Mouse (Mus musculus) forebrain, embryonic 15.5 days (tissue): ENCODE results near the gene Slc4a2. TPM values are rescaled to one million over a fixed set of nuclear protein-coding genes. Genes with fewer than 3 reads are reported as not detected.

ENCODE experiments used
- ATAC-seq: fragments of 200-750 bp; cut with Nextera tagmentation; replicated peaks from 2 replicates; pipeline ENCODE4 v1.8.0; 2017; ENCODE audit warnings: mild to moderate bottlenecking, moderate TSS enrichment, moderate library complexity
- H3K27ac ChIP-seq: fragments of 300-500 bp; sonication (generic); replicated peaks from 2 replicates; pipeline ENCODE4 v1.5.1; 2015; ENCODE audit warnings: mild to moderate bottlenecking, inconsistent platforms
- H3K27me3 ChIP-seq: fragments of 300-500 bp; sonication (generic); 2 replicates; pipeline ENCODE4 v1.6.1; 2015; ENCODE audit warnings: inconsistent platforms
- H3K36me3 ChIP-seq: fragments of 300-500 bp; sonication (generic); 2 replicates; pipeline ENCODE4 v1.6.1; 2015; ENCODE audit warnings: mild to moderate bottlenecking, inconsistent platforms
- H3K4me1 ChIP-seq: fragments of 300-500 bp; sonication (generic); 2 replicates; pipeline ENCODE4 v1.6.1; 2015; ENCODE audit warnings: inconsistent platforms
- H3K4me2 ChIP-seq: fragments of 300-500 bp; sonication (generic); replicated peaks from 2 replicates; pipeline ENCODE4 v1.6.1; 2015; ENCODE audit warnings: mild to moderate bottlenecking, inconsistent platforms
- H3K4me3 ChIP-seq: fragments of 300-500 bp; sonication (generic); 2 replicates; pipeline ENCODE4 v1.5.1; 2015; ENCODE audit warnings: mild to moderate bottlenecking, inconsistent platforms
- H3K9ac ChIP-seq: fragments of 300-500 bp; sonication (generic); replicated peaks from 2 replicates; pipeline ENCODE4 v1.6.1; 2015; ENCODE audit warnings: mild to moderate bottlenecking, inconsistent platforms
- H3K9me3 ChIP-seq: fragments of 300-500 bp; sonication (generic); 2 replicates; pipeline ENCODE4 v1.6.1; 2016; ENCODE audit warnings: inconsistent platforms
- WGBS: fragments of 180-500 bp; shearing (Covaris S2); methylation state at CpG from one replicate; pipeline ENCODE4 v1.1.7; 2015; ENCODE audit warnings: mixed read lengths; 5-methylcytosine and 5-hydroxymethylcytosine counted together
- polyA plus RNA-seq: library from polyadenylated mRNA; unstranded; fragments of >200 nt; fragmentation: Nextera tagmentation; extraction: Ambion mirVana; gene quantifications from 2 replicates; pipeline ENCODE4 v1.2.1, GENCODE M21; 2015

Gene Slc4a2
- polyA plus RNA-seq, 1 experiment from 2014 or later, result 23.7 TPM

GRCm38 (mm10) chr5:24416222-24416736, 7.4 kb upstream of the Slc4a2 start:
- Histone ChIP-seq H3K27me3 (no peaks in the 10 kb centered on the region), H3K9me3 (no peaks in the 10 kb centered on the region), H3K4me3 (no peak overlapping the region), H3K4me2 (peak overlapping the region; percentile 14; the same call in 1 of the 2 replicates), H3K36me3 (peaks cover 23% of the 10 kb centered on the region), H3K9ac (0 out of 2 replicates have a peak overlapping the region, but pooled peaks have one; percentile 13), H3K27ac (no peak overlapping the region), H3K4me1 (peaks cover 10% of the 10 kb centered on the region; the same call in 1 of the 2 replicates)
- ATAC-seq, result peak; percentile 71
- WGBS, result 4% methylated on average over 21 of the region's 21 CpGs

DNA sequence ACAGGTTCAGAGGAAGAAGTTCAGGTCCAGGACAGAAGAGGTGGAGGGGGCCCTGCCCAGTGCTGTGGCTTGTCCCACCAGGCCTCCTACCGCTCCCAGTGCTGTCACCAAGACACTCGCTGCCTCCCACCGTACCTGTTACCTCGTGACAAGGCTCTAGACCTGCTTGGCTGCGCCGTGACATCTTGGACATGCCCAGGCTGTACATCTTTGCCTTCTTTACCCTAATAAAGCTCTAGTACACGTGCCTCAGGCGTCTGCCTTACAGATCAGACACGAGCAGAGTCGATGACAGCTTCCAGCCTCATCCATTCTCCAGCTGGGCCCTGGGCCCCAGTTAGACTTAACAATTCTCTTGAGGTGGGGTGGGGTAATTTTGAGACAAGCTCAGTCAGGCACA, 6.0 kb upstream of the Slc4a2 start:
- no peak for ATAC-seq
- Histone ChIP-seq H3K4me2 (no peak overlapping the region), H3K4me3 (no peak overlapping the region)

DNA sequence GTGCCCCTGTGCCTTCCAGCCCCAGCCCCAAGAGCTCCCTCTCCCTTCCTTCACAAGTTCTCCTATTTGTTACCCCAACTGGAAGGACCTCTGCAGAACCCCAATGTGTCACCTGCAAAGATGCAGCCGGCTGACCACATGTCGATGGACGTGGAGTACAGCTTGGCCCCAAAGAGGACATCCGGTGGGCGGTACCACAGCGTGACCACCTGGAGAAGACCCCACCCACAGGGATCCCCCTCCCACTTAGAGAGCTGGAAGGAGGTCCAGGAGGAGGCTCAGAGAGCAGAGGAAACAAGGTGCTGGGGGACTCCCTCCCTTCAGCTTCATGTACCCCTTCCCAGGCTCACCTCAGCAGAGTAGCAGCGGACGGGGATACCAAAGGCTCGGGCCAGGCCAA, 3.3 kb upstream of the Slc4a2 start:
- H3K9ac ChIP-seq, result no peak overlapping the region
- H3K36me3 ChIP-seq, result peaks cover 23% of the 10 kb centered on the region
- peaks cover 36% of the 10 kb centered on the region for H3K4me1 ChIP-seq
- H3K4me3 ChIP-seq, result no peak overlapping the region
- H3K4me2 ChIP-seq, result no peak overlapping the region
- H3K9me3 ChIP-seq, result no peaks in the 10 kb centered on the region
- no peak overlapping the region for H3K27ac ChIP-seq
- WGBS, result 87% methylated on average over 9 of the region's 9 CpGs
- ATAC-seq, result no peak
- H3K27me3 ChIP-seq, result no peaks in the 10 kb centered on the region

More for the DNA sequence above, 6.0 kb upstream of the Slc4a2 start:
- H3K36me3 ChIP-seq, result peaks cover 23% of the 10 kb centered on the region
- 92% methylated on average over 10 of the region's 10 CpGs for WGBS
- no peak overlapping the region for H3K27ac ChIP-seq
- H3K9me3 ChIP-seq, result no peaks in the 10 kb centered on the region
- peaks cover 19% of the 10 kb centered on the region for H3K4me1 ChIP-seq
- no peaks in the 10 kb centered on the region for H3K27me3 ChIP-seq
- H3K9ac ChIP-seq, result no peak overlapping the region

DNA sequence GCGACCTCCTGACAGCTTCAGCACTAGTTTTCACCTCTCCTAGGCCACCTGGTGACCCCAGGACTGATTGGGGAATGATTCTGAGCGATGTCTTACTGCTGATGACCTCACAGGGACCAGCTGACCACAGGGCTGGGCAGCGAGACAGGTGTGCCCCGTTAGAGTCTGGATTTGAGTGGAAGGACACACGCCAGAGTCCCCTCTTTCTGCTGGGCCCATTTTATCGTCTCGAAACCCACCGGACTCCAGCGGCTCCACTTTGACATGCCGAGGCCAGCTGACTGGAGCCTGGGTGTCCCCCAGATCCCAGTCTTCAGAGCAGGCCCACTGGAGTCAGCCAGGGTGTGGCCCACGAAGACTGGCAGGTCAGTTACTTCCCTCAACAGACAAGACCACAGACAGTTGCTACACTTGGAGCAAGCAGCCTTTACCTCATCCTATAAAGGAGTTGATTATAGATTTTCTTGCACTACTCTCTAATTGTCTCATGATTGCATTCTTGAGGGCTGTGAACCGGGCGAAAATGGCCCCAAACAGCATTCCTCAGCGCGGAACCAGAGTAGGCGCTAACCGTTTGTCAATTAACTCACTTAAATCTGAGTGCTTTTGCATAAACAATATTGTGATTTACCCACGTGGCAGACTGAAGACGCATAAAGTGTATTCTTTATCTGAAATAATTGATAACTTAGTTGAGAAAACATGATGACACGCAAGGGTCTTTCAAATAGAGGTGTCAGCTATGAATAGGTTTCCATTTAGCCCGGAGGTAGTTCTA, 556 bp downstream of the Slc4a2 start:
- Histone ChIP-seq H3K27ac (peak overlapping the region; percentile 94), H3K4me3 (peak overlapping the region; percentile 65), H3K4me2 (peak overlapping the region; percentile 89), H3K9me3 (no peaks in the 10 kb centered on the region), H3K36me3 (peaks cover 18% of the 10 kb centered on the region), H3K4me1 (peaks cover 48% of the 10 kb centered on the region), H3K9ac (peak overlapping the region; percentile 63), H3K27me3 (no peaks in the 10 kb centered on the region)
- ATAC-seq, result no peak; the same call in 1 of the 2 replicates
- WGBS, result 11% methylated on average over 21 of the region's 21 CpGs

DNA sequence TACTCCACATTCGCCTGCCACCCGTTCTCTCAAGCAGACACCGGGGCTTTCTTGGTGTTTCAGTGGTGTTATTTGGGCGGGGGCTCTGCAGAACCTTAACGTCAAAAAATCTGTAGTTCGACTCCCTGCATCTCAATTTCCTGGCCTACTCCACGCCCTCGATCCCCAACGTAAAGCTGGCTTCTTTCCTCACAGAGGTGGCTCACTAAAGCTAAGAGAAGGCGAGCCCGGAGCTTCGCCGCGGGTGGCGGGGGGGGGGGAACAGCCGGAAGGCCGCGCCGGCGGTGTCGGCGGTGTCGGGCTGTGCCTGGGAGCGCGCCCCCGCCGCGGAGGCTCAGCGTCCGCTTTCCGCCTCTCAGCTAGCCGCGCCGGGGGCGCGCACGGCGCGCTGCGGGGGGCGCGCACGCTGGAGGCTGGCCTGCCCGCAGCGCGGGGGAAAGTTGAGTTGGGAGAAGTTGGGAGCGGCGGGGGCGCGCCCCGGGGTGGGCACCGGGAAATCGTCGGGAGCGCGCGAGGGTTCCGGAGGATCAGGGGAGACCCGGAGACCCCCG, 1.3 kb downstream of the Slc4a2 start:
- no peaks in the 10 kb centered on the region for H3K27me3 ChIP-seq
- H3K4me2 ChIP-seq, result peak overlapping the region; percentile 89
- H3K9ac ChIP-seq, result peak overlapping the region; percentile 63
- H3K36me3 ChIP-seq, result peaks cover 11% of the 10 kb centered on the region
- ATAC-seq, result no peak
- peaks cover 48% of the 10 kb centered on the region for H3K4me1 ChIP-seq
- peak overlapping the region; percentile 94 for H3K27ac ChIP-seq
- WGBS, result 1% methylated on average over 60 of the region's 60 CpGs
- peak overlapping the region; percentile 65 for H3K4me3 ChIP-seq
- no peaks in the 10 kb centered on the region for H3K9me3 ChIP-seq

GRCm38 (mm10) chr5:24425421-24426036, 1.9 kb downstream of the Slc4a2 start:
- WGBS, result under 1% methylated on average over 26 of the region's 30 CpGs
- no peaks in the 10 kb centered on the region for H3K9me3 ChIP-seq
- no peaks in the 10 kb centered on the region for H3K27me3 ChIP-seq
- H3K9ac ChIP-seq, result peak overlapping the region; percentile 63
- H3K4me1 ChIP-seq, result peaks cover 48% of the 10 kb centered on the region
- H3K27ac ChIP-seq, result peak overlapping the region; percentile 18; the same call in 1 of the 2 replicates
- ATAC-seq, result no peak
- peak overlapping the region; percentile 65 for H3K4me3 ChIP-seq
- H3K4me2 ChIP-seq, result peak overlapping the region; percentile 89
- peaks cover 6% of the 10 kb centered on the region for H3K36me3 ChIP-seq

GRCm38 (mm10) chr5:24426037-24426432, 2.4 kb downstream of the Slc4a2 start:
- peaks cover 48% of the 10 kb centered on the region for H3K4me1 ChIP-seq
- H3K36me3 ChIP-seq, result peaks cover 2% of the 10 kb centered on the region; the same call in 1 of the 2 replicates
- no peak for ATAC-seq

DNA sequence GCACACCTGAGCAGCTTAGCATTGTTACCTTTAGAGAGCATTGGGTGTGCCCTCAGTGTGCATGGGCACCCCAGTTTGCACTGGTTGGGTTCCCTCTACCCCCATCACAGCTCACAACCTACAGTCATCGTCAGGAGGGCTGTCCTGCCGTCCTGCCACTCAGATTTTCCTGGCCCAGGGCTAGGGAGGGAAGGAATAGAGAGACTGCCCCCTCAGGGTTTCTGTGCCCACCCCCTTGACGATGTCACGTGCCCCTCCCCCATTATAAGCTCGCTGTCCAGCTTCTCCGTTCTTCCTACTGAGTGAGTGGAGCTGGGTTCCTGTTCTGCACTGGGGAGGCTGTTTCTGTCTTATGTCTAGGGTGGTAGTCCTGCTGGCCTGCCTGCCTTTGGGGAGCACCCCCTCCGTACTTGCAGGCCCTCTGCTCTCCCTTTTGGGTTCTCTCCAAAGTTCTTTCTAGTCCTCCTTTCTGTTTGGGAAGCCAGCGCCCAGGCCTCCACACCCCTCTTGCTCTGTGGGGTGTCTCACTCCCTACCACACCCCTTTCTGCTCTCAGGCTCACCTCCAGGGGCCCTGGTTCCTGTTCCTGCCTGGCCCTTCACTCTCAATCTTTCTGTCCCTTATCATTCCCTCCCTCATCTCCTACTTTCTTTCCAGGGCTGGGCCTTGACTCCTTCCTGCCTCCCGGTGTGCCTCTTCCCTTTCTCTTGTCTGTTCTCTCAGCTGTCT, 3.1 kb downstream of the Slc4a2 start:
- H3K4me2 ChIP-seq, result peak overlapping the region; percentile 89; the same call in 1 of the 2 replicates
- peaks cover 8% of the 10 kb centered on the region; the same call in 1 of the 2 replicates for H3K36me3 ChIP-seq
- H3K27me3 ChIP-seq, result no peaks in the 10 kb centered on the region
- no peak for ATAC-seq
- H3K4me3 ChIP-seq, result peak overlapping the region; percentile 65; the same call in 1 of the 2 replicates
- 14% methylated on average over 9 of the region's 9 CpGs for WGBS
- H3K4me1 ChIP-seq, result peaks cover 48% of the 10 kb centered on the region
- H3K9ac ChIP-seq, result no peak overlapping the region
- no peak overlapping the region for H3K27ac ChIP-seq
- H3K9me3 ChIP-seq, result no peaks in the 10 kb centered on the region

More at GRCm38 (mm10) chr5:24426037-24426432, 2.4 kb downstream of the Slc4a2 start:
- Histone ChIP-seq H3K27ac (no peak overlapping the region), H3K4me2 (peak overlapping the region; percentile 89), H3K9me3 (no peaks in the 10 kb centered on the region), H3K9ac (peak overlapping the region; percentile 63; the same call in 1 of the 2 replicates), H3K27me3 (no peaks in the 10 kb centered on the region), H3K4me3 (peak overlapping the region; percentile 65)
- WGBS, result 1% methylated on average over 10 of the region's 10 CpGs

DNA sequence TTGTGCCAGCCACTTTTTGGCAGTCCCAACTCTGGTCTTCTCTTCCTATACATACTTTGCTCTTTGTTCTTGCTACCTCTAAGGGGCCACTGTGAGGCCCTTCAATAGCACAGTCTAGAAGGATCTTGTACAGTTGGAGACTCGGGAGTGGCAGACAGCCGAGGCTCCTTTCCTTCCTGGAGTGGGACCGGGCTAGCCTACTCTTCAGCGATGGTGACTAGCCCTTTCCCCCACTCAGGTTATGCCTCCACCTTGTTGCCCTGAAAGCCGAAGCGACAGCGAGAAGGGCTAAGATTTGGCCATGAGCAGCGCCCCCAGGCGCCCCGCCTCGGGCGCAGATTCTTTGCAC, 3.6 kb downstream of the Slc4a2 start:
- 10% methylated on average over 12 of the region's 12 CpGs for WGBS
- Histone ChIP-seq H3K36me3 (peaks cover 10% of the 10 kb centered on the region; the same call in 1 of the 2 replicates), H3K9me3 (no peaks in the 10 kb centered on the region), H3K4me3 (no peak overlapping the region), H3K4me2 (no peak overlapping the region), H3K9ac (no peak overlapping the region), H3K4me1 (peaks cover 43% of the 10 kb centered on the region), H3K27me3 (no peaks in the 10 kb centered on the region), H3K27ac (no peak overlapping the region)
- no peak for ATAC-seq

DNA sequence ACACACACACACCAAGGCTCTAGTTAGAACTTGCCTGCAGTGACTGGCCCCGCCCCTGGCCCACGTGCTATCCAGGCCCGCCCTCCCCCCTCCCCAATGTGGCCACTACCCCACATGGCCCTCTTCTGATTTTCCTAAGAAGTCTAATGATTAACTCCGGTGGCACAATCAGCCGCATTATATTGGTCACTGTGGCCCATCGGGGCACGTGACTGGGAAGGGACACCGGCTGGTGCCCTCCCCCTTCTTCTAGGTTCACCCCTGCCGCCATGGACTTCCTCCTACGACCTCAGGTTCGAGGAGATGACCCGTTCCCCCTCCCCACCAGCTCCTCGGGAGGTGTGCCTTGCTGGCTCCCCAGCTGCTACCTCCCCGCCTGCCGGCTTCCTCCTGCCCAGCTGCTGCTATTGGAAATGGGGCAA, 4.4 kb downstream of the Slc4a2 start:
- no peak overlapping the region for H3K27ac ChIP-seq
- no peak overlapping the region for H3K9ac ChIP-seq
- no peak overlapping the region for H3K4me2 ChIP-seq
- no peak overlapping the region for H3K4me3 ChIP-seq
- H3K27me3 ChIP-seq, result no peaks in the 10 kb centered on the region
- H3K36me3 ChIP-seq, result peaks cover 13% of the 10 kb centered on the region; the same call in 1 of the 2 replicates
- 9% methylated on average over 15 of the region's 15 CpGs for WGBS
- no peak for ATAC-seq
- H3K4me1 ChIP-seq, result peaks cover 36% of the 10 kb centered on the region
- H3K9me3 ChIP-seq, result no peaks in the 10 kb centered on the region

DNA sequence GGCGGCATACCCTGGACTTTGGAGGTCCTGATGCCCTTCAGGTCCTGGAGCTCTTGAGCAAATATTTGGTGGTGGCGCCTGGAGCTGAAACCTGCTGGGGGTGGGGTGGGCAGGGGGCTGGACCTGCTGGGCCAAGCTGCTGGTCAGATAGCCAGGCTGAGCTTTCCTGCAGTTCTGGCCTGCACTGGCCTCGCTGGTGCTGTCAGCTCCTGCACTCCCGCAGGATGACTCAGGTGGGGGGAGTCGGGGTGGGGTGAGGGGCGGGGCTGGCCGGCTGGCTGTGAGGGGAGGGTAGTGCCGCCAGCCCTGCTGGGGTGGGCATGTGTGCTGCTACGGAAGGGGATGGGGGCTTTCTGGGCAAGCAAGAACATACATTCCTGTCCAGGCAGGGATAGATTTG, 5.0 kb downstream of the Slc4a2 start:
- no peaks in the 10 kb centered on the region for H3K9me3 ChIP-seq
- ATAC-seq, result no peak
- peaks cover 35% of the 10 kb centered on the region for H3K4me1 ChIP-seq
- H3K36me3 ChIP-seq, result peaks cover 17% of the 10 kb centered on the region; the same call in 1 of the 2 replicates
- 21% methylated on average over 9 of the region's 9 CpGs for WGBS
- H3K4me2 ChIP-seq, result no peak overlapping the region
- no peak overlapping the region for H3K27ac ChIP-seq
- no peak overlapping the region for H3K9ac ChIP-seq
- no peak overlapping the region for H3K4me3 ChIP-seq
- H3K27me3 ChIP-seq, result no peaks in the 10 kb centered on the region
